Mouse (Mus musculus): Measurements from ENCODE around the gene Sptbn4. TPM values are rescaled to one million over a fixed set of nuclear protein-coding genes. Genes with fewer than 3 reads are reported as not detected.

The Sptbn4 gene
- polyA plus RNA-seq, 1 experiment from 2014 or later: 0.51 TPM

DNA sequence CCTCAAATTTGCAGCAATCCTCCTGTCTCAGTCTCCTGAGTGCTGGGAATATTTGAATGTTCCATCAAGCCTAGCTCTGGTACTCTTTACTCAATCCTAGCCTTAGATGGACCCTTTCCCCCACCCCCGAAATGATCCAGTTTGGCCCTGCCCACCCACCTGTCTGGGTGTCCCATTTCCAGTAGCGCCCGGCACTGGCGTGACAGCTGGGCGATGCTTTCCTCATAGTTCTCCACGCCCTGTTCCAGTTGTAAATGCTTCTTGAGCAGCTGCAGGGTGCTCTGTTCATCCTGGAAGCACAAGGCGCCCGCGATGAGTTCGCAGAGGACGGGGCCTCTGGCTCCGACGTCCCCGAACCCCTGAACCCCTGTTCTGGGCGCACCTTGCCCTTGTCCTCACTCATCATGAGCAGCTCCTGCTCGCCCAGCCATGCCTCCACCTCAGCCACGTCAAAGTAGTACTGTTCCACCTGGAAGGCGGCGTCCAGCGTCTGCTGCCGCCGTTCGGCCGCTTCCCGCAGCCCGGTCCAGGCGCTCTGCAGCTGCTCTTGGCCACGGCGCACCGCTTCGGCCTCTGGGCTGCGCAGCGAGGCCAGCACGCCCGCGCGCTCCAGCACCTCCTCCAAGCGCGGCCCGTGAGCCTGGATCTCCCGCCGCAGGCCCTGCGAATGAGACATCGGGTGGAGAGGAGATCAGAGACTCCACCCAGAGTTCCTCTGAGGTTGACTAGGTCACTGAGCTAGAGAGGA lies 75.6 kb downstream of the Sptbn4 start:
- DNase-seq (peak; percentile 29), ATAC-seq (ENCODE audit: insufficient read depth) (no peak)
- Histone ChIP-seq H3K4me1 (ENCODE audit: insufficient read depth) (no peaks in the 10 kb centered on the region), H3K4me2 (peak overlapping the region; percentile 44), H3K36me3 (ENCODE audit: insufficient read depth) (no peaks in the 10 kb centered on the region), H3K9me3 (ENCODE audit: low read depth, low read length) (peaks cover 7% of the 10 kb centered on the region; the same call in 1 of the 2 replicates), H3K9ac (no peak overlapping the region; the same call in 1 of the 2 replicates), H3K27me3 (ENCODE audit: insufficient read depth, low read length) (peaks cover 96% of the 10 kb centered on the region), H3K27ac (ENCODE audit: low read depth) (no peak overlapping the region), H3K4me3 (ENCODE audit: low read depth, low read length) (peak overlapping the region; percentile 12)
- WGBS: 6% methylated on average over 44 of the region's 44 CpGs
- TF ChIP-seq CTCF (IDR thresholded peaks at IDR 0.05; ENCODE audit: low read depth): no peak

DNA sequence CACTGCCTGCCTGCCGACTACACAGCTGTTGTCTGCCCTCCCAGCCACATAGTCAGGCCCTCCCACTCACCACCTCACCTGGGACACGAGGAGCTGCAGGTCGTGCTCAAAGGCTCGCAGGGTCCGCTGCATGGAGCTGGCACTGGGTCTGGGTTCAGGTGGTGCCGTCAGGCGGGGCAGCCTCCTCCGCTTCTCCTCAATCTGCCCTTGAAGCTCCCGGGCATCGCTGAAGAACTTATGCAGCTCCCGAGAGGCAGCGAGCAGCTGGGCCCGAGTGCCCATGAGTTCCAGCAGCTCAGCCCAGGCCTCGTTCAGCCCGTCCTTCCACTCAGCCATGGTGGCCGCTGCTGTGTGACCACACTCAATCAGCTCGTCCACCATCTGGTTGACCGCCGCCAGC lies 78.4 kb downstream of the Sptbn4 start:
- Histone ChIP-seq H3K4me1 (ENCODE audit: insufficient read depth) (no peaks in the 10 kb centered on the region), H3K36me3 (ENCODE audit: insufficient read depth) (no peaks in the 10 kb centered on the region), H3K27ac (ENCODE audit: low read depth) (no peak overlapping the region), H3K4me2 (no peak overlapping the region), H3K27me3 (ENCODE audit: insufficient read depth, low read length) (peaks cover 99% of the 10 kb centered on the region), H3K4me3 (ENCODE audit: low read depth, low read length) (no peak overlapping the region), H3K9me3 (ENCODE audit: low read depth, low read length) (peaks cover 7% of the 10 kb centered on the region; the same call in 1 of the 2 replicates), H3K9ac (no peak overlapping the region)
- TF ChIP-seq CTCF (IDR thresholded peaks at IDR 0.05; ENCODE audit: low read depth): no peak
- DNase-seq: no peak
- no peak for ATAC-seq (ENCODE audit: insufficient read depth)
- 77% methylated on average over 19 of the region's 19 CpGs for WGBS

DNA sequence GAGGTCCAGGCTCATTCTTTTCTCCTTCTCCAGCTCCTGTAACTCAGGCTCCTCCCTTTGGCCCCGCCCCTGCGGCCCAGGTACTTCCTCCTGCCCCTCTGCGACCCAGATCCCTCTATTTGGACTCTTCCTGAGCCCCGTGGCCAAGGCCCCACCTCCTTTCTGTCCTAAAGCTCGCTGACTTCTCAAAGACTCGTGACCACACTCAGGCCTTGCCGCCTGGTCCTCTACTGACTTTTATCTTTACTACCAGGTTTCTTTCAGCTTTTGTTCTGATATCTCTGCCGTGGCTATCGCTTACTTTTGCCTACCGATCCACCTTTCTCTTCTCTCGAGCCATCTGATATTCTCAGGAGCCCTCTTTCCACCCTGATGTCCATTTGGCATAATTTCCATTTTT lies 79.5 kb downstream of the Sptbn4 start:
- Histone ChIP-seq H3K27me3 (ENCODE audit: insufficient read depth, low read length) (peaks cover 98% of the 10 kb centered on the region), H3K27ac (ENCODE audit: low read depth) (no peak overlapping the region), H3K9me3 (ENCODE audit: low read depth, low read length) (peaks cover 7% of the 10 kb centered on the region; the same call in 1 of the 2 replicates), H3K4me1 (ENCODE audit: insufficient read depth) (no peaks in the 10 kb centered on the region), H3K4me3 (ENCODE audit: low read depth, low read length) (peak overlapping the region; percentile 21; the same call in 1 of the 2 replicates), H3K4me2 (peak overlapping the region; percentile 51), H3K9ac (no peak overlapping the region), H3K36me3 (ENCODE audit: insufficient read depth) (no peaks in the 10 kb centered on the region)
- WGBS: 11% methylated on average over 11 of the region's 11 CpGs
- no peak; the same call in 1 of the 2 replicates for ATAC-seq (ENCODE audit: insufficient read depth)
- DNase-seq: peak; percentile 21
- TF ChIP-seq CTCF (IDR thresholded peaks at IDR 0.05; ENCODE audit: low read depth): no peak

DNA sequence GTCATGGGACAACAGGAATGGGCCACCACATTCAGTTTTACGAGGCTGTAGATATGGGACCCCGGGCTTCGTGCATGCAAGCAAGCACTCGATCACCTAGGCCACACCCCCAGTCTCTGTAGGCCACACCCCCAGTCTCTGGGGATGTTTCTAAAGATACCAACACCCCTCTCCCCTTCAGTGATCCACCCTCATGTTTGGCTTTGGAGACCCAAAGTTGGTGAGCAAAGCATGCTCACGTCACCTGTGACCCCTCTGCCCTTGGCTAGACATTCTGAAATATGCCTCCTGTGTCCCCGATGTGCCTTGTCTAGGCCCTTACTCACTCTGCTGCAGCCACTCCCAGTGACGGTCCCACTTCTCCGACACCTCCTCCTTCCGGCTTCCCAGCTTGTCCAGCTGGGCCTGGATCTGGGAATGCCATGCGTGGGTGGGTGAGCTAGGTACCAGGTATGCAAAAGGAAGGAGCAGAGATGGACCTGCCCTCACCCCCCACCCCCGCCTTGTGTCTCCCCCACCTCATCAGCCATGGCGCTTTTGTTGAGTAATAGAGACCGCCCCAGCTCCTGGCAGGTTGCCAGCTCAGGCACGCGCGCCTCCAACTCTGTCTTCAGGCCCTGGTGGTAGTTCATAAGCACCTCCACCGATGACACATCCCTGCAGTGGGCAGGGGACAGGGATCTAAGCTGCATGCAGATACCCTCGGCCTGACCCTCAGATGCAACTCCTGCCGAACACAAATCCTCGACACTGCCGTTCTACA lies 81.2 kb downstream of the Sptbn4 start:
- ATAC-seq (ENCODE audit: insufficient read depth): no peak
- Histone ChIP-seq H3K4me1 (ENCODE audit: insufficient read depth) (no peaks in the 10 kb centered on the region), H3K4me3 (ENCODE audit: low read depth, low read length) (no peak overlapping the region), H3K9ac (no peak overlapping the region), H3K36me3 (ENCODE audit: insufficient read depth) (no peaks in the 10 kb centered on the region), H3K9me3 (ENCODE audit: low read depth, low read length) (peaks cover 7% of the 10 kb centered on the region; the same call in 1 of the 2 replicates), H3K27me3 (ENCODE audit: insufficient read depth, low read length) (peaks cover 86% of the 10 kb centered on the region), H3K27ac (ENCODE audit: low read depth) (no peak overlapping the region), H3K4me2 (no peak overlapping the region)
- WGBS: 27% methylated on average over 21 of the region's 21 CpGs
- TF ChIP-seq CTCF (IDR thresholded peaks at IDR 0.05; ENCODE audit: low read depth): no peak
- DNase-seq: peak; percentile 54

DNA sequence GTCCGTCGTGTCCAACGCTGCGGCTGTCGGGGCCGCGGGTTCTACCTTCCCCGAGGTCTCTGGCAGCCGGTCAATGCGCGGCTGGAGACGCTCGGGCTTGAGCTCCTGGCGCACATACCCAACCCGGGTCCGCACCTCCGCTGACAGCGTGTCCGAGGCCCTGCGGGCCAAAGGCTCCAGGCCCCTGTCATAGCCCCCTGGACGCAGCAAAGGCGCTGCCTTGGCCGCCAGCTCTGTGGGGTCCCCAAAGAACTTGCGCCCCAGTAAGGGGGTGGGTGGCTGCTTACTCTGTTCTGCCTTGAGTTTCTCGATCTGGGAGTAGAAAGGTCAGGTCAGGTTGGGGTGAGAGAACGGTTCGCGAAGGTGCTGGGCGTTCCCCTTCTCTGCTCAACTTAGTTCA lies 83.1 kb downstream of the Sptbn4 start:
- 5% methylated on average over 29 of the region's 29 CpGs for WGBS
- H3K4me3 ChIP-seq (ENCODE audit: low read depth, low read length): peak overlapping the region; percentile 12; the same call in 1 of the 2 replicates

DNA sequence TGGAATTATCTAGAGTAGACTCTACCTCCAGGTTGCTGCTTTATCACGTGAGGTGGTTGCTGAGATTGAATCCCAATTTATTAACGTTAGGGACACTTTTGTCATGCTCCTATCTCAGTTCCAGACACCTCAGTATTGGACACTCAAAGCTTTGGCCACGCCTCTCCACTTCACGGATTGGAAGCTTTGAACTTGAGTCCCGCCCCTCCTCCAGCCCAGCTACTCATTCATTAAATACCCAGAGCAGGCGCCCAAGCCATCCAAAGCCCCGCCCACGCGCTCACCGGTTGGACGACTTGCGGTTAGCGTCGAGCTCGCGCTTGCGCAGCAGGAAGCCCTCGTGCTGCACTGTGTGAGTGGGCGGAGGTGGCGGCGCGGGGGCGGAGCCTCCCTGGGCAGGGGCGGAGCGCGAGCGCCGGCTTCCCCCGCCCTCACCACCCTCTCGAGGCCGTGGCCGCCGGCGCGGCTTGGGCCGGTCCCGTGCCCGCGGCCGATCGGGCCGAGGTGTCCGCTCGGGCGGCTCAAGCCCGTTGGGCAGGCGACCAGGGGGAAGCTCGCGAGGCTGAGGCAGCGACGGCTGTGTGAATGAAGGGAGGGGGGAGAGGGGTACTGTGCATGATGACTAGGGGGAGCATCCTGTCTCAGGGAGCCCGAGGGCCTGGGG lies 86.1 kb downstream of the Sptbn4 start:
- Histone ChIP-seq H3K9ac (peak overlapping the region; percentile 61), H3K4me2 (peak overlapping the region; percentile 85), H3K4me3 (ENCODE audit: low read depth, low read length) (peak overlapping the region; percentile 47), H3K36me3 (ENCODE audit: insufficient read depth) (no peaks in the 10 kb centered on the region), H3K4me1 (ENCODE audit: insufficient read depth) (peaks cover 4% of the 10 kb centered on the region; the same call in 1 of the 2 replicates), H3K9me3 (ENCODE audit: low read depth, low read length) (no peaks in the 10 kb centered on the region), H3K27ac (ENCODE audit: low read depth) (no peak overlapping the region), H3K27me3 (ENCODE audit: insufficient read depth, low read length) (peaks cover 39% of the 10 kb centered on the region)
- under 1% methylated on average over 52 of the region's 52 CpGs for WGBS
- DNase-seq: peak; percentile 100
- peak; percentile 92 for ATAC-seq (ENCODE audit: insufficient read depth)
- TF ChIP-seq CTCF (IDR thresholded peaks at IDR 0.05; ENCODE audit: low read depth): no peak

More for the DNA sequence above, 83.1 kb downstream of the Sptbn4 start:
- H3K4me1 ChIP-seq (ENCODE audit: insufficient read depth): no peaks in the 10 kb centered on the region; the same call in 1 of the 2 replicates
- no peak overlapping the region for H3K27ac ChIP-seq (ENCODE audit: low read depth)
- no peak overlapping the region for H3K9ac ChIP-seq
- DNase-seq: no peak
- H3K36me3 ChIP-seq (ENCODE audit: insufficient read depth): no peaks in the 10 kb centered on the region
- no peak for ATAC-seq (ENCODE audit: insufficient read depth)
- no peak for TF ChIP-seq CTCF (IDR thresholded peaks at IDR 0.05; ENCODE audit: low read depth)
- peaks cover 68% of the 10 kb centered on the region for H3K27me3 ChIP-seq (ENCODE audit: insufficient read depth, low read length)
- no peaks in the 10 kb centered on the region for H3K9me3 ChIP-seq (ENCODE audit: low read depth, low read length)
- peak overlapping the region; percentile 15; the same call in 1 of the 2 replicates for H3K4me2 ChIP-seq
